Mouse (Mus musculus): ENCODE measurements around the gene Asdurf.
"Not testable (repeated sequence)": the region's sequence is repeated elsewhere in the genome, so short reads cannot be mapped to it uniquely, and the experiment has no call there.

Gene Asdurf

DNA sequence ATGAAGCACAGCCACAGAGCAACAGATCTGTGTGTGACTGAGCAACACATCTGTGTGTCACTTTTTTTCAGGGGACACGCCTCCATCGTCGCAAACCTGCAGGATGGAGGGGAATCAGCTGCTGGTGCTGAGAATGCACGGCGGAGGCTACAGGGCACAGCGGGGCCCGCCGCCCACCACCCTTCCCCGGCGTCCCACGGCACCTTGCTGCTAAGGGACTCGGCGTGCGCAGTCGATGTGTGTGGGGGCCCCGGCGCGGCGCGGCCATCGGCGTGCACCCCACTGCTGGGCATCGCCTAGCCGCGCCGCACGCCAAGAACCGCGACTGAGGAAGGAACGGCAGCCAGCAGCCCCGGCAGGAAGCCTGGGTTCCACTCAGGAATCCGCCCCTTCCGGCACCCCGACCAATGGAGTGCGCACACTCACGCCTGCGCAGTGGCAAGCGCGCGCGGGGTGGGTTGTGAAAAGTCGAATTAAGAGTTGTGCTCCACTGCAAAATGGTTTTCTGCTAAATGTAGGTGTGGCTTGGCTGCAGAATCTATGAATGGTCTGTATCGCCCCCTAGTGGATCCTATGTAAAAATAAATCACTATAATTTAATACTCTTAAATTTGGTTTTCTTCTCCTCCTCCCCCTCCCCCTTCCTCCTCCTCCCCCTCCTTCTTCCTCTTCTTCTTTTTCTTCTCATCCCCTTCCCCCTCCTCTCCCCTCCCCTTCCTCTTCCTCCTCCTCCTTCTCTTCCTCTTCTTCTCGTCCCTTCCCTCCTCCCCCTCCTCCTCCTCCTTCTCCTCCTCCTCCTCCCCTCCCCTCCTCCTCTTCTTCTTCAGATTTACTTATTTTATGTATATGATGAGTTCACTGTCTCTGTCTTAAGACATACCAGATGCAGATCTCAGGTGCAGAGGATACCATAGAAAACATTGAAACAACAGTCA, at the start of gene Asdurf, which contains the start of the genes Gm28551 and Asnsd1:
Gene Asdurf, minus strand, starts transcription at position 293 of the 935 bp plus-strand sequence.
Gene Gm28551, minus strand, starts transcription at position 341 of the 935 bp plus-strand sequence.
Gene Asnsd1, minus strand, starts transcription at position 426 of the 935 bp plus-strand sequence.
- peak; percentile 98 for DNase-seq (ENCODE audit: low read depth, low spot score)

DNA sequence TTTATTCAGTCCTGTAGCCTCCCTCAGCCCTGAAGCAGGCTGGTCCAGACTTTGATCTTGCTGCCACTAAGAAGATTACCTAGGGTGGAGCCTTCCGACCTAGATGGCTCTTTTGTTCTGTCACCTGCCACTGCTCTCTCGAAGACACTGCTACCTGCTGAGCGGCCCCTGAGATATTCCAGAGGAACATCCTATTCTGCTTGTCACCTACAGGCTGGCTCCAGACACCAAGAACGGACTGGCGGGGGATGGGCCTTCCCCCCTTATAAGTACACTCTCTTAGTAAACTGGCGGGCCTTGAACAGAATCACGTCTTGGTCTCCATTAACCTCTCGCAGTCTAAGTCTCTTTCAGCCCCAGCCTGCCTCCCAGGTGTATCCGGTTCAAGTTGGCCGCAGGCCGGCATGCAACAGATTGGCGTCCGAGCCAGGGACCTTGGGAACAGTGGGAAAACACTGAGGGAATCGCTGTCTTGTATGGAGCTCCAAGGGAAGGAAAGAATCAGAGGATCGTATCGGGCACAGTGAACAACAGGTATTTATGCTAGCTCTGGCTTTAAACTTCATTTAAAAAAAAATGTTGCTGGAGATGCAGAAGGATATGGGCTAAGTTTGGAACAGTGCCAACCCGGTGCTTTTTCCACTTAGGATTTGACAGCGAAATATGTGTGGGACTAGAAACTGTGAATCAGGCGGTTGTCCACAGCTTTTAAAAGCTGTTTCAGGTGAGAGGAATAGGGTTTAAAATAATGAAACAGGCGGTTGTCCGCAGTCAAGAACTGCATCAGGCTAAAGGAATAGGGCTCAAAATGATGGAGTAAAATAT, 41.7 kb upstream of the Asdurf start:
- peak; percentile 33 for DNase-seq (ENCODE audit: low read depth, low spot score)

DNA sequence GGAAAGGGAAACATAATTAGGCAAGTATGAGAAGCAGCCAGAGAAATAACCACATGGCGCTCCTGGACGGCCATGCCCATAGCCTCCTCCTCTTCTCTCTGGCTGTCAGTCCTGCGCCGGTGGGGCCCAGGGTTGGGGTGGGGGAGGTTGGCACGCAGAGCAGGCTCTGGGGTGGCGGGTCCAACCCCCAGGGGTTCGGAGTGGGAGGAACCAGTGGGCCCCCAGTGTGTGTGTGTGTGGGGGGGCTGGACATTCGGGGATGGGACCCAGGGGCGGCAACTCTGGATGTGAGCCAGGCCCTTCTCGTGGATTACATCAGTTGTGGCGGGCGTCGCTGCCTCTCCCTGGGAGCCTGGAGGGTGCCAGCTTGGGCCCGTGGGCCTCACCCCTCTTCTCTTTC, 36.3 kb upstream of the Asdurf start:
- DNase-seq (ENCODE audit: low read depth, low spot score), result no peak

DNA sequence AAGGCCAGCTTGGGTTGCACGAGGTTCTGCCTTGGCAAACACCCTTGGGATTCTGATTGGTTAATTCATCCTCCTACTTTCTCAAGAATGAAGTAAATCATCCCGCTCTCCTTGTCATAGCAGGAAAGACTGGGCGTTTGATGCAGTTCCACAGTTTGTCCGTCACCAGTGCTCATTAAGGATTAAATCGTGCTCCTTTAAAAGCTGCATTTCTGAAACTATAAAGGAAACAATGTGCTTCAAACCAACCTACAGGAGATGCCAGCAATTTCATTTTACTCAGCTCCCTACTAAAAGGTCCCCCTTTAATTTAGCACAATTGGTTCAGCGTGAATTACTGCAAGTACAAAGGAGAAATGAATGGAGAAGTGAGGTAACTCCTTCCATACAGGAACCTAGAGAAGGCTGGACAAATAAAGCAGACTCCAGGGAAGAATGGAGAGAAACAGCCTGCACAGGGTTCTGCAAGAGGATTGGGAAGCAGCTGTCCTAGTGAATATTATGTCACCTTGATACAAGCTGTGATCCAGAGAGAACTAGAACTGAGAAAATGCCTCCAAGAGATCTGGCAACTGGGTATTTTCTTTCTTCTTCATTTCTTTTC, 31.8 kb upstream of the Asdurf start:
- DNase-seq (ENCODE audit: low read depth, low spot score), result peak; percentile 4

DNA sequence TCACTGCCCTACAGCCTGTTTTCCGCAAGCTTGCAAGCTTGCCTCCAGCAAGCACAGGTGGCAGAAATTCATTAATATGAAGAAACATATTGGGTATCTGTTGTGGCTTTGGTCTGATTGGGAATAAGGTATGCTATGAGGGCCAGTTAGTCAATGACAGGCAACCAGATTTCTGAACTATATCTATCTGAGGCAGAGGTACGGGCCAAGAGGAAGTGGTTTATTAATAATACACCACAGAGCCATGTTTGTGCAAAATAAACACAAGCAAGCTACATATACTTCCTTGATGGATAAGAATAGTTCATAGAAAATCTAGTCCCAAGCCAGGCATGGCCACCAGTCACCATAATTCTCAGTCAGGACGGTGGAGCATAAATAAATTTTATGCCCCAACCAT, 25.3 kb upstream of the Asdurf start:
- no peak for DNase-seq (ENCODE audit: low read depth, low spot score)

DNA sequence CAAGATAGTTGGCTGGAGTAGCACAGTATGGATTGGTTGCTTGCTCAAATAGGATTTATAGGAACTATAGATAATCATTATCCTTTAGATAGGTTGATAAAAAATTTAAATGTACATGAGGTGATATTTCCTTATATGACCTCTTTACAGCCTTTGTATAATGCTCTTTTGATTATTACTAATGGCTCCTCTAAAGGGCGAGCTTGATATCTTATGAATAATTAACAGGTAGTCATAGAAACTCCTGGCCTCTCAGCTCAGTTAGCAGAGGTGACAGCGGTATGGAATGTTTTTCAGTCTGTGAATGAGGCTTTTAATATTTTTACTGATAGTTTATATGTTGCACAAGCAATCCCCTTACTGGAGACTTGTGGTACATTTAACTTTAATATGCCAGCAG, 23.5 kb upstream of the Asdurf start:
- not testable (repeated sequence) for DNase-seq (ENCODE audit: low read depth, low spot score)

DNA sequence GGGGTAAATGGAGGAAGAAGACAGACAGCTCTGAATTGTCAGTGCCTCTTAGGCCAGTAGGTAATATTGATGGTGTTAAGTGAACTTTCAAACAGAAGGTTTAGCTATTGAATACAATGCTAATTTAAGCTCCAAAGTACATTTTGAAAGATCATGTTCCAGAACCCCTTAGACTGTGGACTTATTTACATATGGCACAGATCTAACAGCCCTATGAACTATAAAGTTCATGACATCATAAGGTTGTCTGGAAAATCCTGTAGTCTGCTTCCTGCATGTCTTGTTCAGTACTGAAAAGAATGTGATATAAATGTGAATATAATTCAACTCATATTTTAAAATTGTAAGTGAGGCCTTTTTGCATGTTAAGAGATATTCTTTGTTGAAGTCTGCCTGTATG, 6.6 kb upstream of the Asdurf start:
- no peak for DNase-seq (ENCODE audit: low read depth, low spot score)

DNA sequence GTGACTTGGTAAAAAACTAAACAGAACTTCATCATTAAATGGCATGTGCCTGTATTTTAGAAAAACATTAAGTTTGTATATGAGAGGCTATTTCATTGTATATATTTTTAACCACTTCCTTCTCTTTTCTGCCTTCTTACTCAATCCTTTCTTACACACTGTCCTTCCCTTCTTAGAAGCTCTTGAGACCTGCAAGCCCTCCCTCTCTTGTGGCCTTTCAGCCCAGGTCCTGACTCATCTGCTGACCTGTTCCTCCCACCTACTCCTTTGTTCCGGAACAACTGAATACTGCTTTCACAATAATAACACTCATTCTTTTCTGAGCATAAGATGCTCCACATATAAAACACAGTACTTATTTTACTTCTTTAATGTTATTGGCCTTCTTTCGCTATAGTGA, 11.3 kb downstream of the Asdurf start:
- DNase-seq (ENCODE audit: low read depth, low spot score), result no peak

DNA sequence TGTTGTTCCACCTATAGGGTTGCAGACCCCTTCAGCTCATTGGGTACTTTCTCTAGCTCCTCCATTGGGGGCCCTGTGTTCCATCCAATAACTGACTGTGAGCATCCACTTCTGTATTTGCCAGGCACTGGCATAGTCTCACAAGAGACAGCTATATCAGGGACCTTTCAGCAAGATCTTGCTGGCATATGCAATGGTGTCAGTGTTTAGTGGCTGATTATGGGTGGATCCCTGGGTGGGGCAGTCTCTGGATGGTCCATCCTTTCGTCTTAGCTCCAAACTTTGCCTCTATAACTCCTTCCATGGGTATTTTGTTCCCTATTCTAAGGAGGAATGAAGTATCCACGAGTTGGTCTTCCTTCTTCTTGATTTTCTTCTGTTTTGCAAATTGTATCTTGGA, 15.0 kb downstream of the Asdurf start:
- DNase-seq (ENCODE audit: low read depth, low spot score), result not testable (repeated sequence)

DNA sequence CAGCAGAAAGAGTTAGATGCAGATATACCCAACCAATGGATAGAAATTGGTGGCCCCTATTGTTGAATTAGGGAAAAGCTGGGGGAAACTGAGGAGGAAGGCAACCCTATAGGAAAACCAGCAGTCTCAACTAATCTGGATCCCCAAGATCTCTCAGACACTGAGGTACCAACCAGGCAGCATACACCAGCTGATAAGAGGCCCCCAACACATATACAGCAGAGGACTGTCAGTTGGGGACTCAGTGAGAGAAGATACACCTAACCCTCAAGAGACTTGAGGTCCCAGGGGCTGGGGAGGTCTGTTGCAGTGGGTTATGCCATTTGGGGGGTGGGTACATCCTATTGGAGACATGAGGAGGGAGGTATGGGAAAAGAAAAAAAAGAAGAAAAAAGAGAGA, 17.0 kb downstream of the Asdurf start:
- DNase-seq (ENCODE audit: low read depth, low spot score), result no peak

DNA sequence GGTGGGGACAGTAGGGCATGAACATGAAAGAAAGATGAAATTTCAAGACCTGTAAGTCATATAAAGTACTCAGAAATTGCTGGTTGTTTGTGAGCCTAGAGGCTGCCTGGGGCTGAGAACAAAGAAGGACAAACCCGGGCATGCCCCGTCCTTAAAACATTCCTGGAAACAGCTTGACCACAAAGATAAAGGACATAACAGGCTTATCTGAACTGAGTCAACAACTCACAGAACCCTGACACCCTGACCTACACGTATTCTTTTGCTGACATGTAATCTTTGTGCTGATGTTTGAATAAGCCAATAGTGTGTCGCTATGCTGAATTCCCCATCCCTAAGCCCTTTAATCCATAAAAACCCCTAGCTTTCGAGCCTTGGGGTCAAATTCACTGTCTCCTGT, 18.9 kb downstream of the Asdurf start:
- DNase-seq (ENCODE audit: low read depth, low spot score), result not testable (repeated sequence)

DNA sequence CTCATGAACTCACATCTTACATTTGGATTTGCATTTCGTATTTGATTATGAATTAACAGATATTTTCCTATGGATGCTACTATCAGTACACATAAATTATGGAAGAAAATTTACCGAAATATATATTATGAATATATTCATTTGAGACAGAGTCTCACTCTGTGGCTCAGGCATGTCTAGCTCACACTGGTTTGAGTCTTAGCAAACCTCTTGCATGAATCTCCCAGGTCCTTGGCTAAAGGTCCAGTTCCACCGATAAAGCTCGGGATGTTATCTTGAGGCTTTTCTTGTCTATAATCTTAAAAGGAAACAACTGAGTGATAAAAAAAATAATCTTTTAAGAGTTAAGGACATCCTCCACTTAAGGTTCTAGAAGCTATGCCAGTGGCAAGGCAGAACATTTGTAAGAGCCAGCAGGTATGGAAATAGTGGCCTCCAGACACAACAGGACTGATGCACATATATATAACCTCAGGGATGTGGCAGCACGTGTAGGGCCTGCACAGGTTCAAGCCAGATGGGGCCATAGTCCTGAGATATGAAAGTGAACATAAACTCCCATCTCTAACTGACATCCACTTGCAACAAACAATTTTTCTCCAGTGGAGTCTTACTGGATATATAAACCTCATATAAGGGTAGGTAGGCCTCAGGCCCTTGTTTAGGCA, 27.5 kb downstream of the Asdurf start:
- no peak for DNase-seq (ENCODE audit: low read depth, low spot score)

DNA sequence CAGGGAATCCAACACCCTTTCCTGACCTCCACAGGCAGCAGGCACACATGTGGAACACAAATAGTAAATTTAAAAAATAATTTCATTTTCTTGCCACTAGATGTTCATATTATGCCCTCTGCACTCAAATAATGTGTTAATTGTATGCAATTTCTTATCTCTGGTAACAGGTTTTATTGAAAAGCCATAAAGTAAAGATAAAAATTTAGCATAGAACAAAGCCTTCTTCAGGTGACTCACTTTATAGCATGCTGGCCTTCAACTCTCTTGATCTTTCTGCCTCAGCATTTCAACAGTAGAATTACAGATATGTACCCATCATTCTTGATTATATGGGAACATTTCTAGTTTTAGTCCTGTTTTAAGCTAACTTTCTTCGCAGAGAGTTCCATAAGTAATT, 28.1 kb downstream of the Asdurf start:
- DNase-seq (ENCODE audit: low read depth, low spot score), result no peak

DNA sequence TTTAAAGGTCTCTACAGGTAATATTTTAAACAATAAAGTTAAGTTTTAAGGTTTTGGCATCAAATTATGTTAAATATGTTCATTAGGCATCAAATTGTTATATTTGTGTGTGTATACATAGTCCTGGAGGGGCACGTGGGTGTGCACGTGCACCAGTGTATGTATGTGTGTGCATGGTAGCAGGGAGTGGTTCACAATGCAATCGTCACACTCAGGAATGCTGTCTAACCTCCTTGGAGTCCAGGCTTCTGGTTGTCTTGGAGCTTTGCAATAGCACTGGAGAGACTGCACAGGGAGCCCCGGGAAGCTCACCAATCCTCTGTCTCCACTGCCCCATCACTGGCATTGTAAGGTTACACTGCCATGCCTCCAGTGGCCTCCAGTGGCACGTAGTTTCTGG, 29.2 kb downstream of the Asdurf start:
- DNase-seq (ENCODE audit: low read depth, low spot score), result no peak

DNA sequence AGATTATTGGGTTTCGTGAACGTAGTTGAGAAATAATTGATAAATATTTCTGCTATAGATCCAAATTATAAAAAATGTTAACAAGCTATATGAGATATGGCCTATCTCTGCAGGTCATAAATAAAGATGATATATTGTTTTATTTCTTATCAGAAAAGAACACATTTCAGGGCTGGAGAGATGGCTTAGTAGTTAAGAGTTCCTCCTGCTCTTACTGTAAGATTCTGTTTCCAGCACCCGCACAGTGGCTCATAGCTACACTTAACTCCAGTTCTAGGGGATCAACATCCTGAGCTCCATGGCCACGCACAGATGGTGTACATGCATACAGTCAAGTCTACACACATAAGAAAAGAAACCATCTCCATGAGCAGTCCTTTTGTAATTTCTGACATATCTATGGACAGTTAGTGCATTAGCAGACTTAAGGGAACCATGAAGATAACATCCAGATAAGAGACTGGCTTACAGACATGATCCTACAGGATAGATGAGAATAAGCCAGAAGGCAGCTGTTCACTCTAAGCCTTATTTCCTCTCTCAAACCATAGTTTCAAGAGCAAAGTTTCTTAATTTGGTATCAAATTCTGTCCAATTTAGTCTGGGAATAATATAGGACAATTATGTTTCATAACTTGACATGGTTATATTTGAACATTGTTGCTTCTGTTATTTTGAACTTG, 30.6 kb downstream of the Asdurf start:
- no peak for DNase-seq (ENCODE audit: low read depth, low spot score)

DNA sequence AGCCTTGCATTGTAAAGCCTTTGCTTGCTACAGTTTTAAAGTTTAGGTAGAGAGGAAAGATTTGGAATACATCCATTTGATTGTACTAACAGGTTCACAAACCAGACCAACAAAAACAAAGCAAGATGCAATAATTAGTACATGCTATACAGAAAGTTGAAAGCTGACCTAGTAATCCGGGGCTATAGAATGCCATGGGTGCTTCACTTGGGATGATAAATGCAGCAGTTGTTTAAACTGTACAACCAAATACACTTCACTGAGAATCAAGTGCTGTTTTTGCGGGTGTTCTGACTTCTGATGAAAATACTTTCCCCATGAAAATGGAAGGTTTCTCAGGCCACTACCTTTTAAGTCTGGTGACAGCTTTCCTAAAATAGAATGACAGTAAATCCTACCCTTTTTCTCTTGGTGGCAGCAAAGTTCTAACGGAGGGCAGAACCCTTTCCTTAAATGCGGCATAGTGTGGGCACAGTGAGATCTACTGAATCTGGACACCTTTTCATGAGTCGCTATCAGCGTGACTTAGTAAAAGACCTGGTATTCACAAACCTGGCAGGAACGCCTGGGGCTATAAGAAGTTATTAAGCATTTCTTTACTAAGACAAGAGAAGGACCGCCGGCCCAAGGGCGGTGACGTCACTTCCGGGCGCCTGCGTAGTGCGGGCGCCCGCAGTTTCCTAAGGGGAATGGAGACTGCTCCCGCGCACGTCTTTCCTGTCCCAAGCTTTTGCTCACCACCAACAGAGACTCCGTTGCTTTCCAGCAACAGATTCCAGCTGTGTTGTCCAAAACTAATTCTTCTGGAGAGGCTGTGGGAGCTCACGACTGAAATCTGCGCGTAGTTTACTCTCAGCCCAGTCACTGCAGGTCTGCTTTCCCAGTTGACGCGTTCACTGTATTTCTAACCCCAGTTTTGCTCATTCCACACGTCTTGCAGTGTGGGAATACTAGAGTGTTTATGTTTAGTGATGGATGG, 39.1 kb downstream of the Asdurf start, which contains the start of gene Osgepl1:
Gene Osgepl1, plus strand, starts transcription at position 636 of the 979 bp plus-strand sequence.
- DNase-seq (ENCODE audit: low read depth, low spot score), result peak; percentile 92

DNA sequence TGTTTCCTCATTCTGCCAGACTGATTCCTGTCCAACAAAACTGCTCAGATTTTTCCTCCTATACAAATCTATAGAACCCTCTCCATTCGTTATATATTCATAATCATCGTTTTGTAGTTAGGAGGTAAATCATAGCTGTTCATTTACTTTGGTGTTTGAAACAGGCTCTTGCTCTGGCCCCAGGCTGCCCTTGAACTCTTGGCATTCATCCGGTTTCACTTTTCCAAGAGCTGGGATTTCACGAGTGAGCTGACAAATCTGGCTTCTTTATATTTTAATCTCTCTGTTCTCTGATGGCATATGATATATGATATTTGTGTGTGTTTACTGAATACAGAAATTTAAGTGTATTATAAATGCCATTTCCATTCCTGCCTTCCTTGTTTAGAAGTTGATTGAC, 51.9 kb downstream of the Asdurf start:
- DNase-seq (ENCODE audit: low read depth, low spot score), result no peak

Data from brain, adult 2 months (tissue).